Mouse (Mus musculus): ENCODE results near the gene Fabp6. TPM values are rescaled to one million over a fixed set of nuclear protein-coding genes. Genes with fewer than 3 reads are reported as not detected.

Fabp6 gene
- polyA plus RNA-seq, 1 experiment from 2014 or later = not detected

DNA sequence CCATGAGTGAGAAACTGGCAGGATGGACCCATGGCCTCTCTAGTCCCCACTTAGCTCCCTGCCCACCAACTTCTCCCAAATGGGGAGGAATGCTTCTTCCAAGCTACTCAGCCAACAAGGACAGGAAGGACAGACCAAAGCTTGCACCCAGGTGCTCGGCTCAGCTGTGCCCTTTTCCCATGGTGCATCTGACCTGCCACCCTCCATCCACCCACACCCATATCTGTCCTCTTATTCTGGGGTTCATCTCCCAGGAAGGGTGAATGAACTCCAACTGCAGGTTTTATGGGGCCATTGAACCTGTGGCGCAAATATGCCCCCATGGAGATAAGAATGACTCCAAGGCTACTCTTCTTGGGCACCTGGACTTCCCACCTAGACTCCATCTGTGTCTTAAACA, 2.9 kb upstream of the Fabp6 start:
- H3K4me3 ChIP-seq (ENCODE audit: control insufficient read depth in 1 of 2, insufficient read depth in 1 of 2, low read depth in 1 of 2, low read length in 2 of 2) = no peak overlapping the region
- no peak overlapping the region for H3K9ac ChIP-seq (ENCODE audit: low read length)
- no peaks in the 10 kb centered on the region for H3K9me3 ChIP-seq (ENCODE audit: control insufficient read depth, low read length)
- no peaks in the 10 kb centered on the region for H3K27me3 ChIP-seq (ENCODE audit: control insufficient read depth, insufficient read depth, low read length)
- peaks cover 0 to 6% of the 10 kb centered on the region in 2 experiments; a peak in 1 of 4 replicates for H3K4me1 ChIP-seq (ENCODE audit: control insufficient read depth in 2 of 2, insufficient read depth in 2 of 2, low read length in 2 of 2)
- ATAC-seq (ENCODE audit: insufficient number of reproducible peaks, insufficient read depth, low FRiP score, low read depth) = no peak
- no peaks in the 10 kb centered on the region for H3K36me3 ChIP-seq (ENCODE audit: control insufficient read depth, insufficient read depth, low read length)
- H3K4me2 ChIP-seq (ENCODE audit: low read length) = no peak overlapping the region
- WGBS = 82% methylated on average over 2 of the region's 2 CpGs
- no peak overlapping the region for H3K27ac ChIP-seq (replicated peaks in 1 of 2; ENCODE audit: control insufficient read depth in 1 of 2, insufficient read depth in 1 of 2, low read depth in 2 of 2, low read length in 2 of 2)

DNA sequence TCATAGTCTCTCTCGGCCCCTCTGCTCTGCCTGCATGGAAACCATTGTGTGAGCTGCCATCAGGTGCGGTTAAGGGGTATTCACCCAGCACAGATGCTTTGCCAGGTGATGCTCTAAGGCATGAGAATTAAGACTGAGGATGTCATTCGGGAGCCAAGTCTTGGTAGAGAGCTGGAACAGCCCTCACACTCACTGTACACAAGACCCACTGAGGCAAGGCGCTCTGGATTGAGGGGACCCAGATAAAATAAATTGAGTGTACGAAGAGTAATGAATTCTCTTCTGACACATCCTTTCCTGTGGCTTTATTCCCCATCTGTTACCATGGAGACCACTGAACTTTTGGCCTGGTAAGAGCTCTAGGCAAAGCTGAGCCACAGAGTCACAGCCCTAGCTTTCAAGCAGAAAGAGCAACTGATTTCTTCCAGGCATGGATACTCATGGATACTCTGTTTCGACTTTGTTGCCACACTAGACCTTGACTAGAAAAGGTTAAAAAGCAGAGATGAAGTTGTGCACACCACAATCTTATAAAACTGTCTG, 11.7 kb downstream of the Fabp6 start:
- no peaks in the 10 kb centered on the region for H3K27me3 ChIP-seq (ENCODE audit: control insufficient read depth, insufficient read depth, low read length)
- WGBS = 80% methylated on average over 6 of the region's 6 CpGs

DNA sequence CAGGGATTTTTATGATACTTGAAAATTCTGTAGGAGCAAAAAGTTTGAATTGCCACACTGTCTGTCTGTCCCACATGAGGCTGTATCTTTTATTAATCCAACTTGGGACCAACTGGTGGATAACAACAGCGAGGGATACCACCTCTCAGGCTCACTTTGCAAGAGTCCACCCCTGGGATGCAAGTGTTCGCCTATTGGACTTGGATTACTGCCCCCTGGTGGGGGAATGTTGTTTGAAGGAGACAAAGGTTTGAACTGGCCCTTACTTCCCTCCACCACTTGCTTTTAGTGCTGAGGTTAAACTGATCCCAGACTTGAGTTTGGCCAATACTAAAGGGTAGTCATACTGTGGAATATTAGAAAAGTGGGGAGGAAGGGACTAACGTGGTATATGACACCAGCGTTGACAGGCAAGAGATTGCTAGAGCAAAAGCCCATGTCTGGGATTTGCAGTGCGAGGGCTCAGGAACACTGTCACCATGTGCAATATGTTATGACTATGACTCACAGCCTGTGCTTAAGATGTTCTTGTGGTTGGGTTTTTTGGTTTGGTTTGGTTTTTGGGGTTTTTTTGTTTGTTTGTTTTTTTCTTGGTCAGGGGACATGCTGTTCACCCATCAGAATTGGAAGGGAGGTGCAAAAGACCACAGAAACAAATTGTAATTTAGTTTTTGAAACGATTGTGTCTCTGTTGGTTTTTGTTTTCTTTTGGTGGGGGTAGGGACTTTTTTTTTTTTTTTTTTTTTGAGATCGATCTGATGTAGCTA, 14.8 kb downstream of the Fabp6 start, which contains the start of gene 4933415A04Rik:
Gene 4933415A04Rik, plus strand, starts transcription at position 717 of the 767 bp plus-strand sequence.
- Histone ChIP-seq H3K36me3 (ENCODE audit: control insufficient read depth, insufficient read depth, low read length) (peaks cover 74% of the 10 kb centered on the region), H3K4me1 (ENCODE audit: control insufficient read depth in 2 of 2, insufficient read depth in 2 of 2, low read length in 2 of 2) (peaks cover 3% of the 10 kb centered on the region in 2 experiments; a peak in 2 of 4 replicates), H3K27ac (replicated peaks in 1 of 2; ENCODE audit: control insufficient read depth in 1 of 2, insufficient read depth in 1 of 2, low read depth in 2 of 2, low read length in 2 of 2) (peak within 1 kb of the TSS in 1 of 2 experiments; percentile 2; a peak in 2 of 4 replicates), H3K9ac (ENCODE audit: low read length) (no peak within 1 kb of the TSS), H3K4me3 (ENCODE audit: control insufficient read depth in 1 of 2, insufficient read depth in 1 of 2, low read depth in 1 of 2, low read length in 2 of 2) (no peak within 1 kb of the TSS), H3K27me3 (ENCODE audit: control insufficient read depth, insufficient read depth, low read length) (no peaks in the 10 kb centered on the region), H3K9me3 (ENCODE audit: control insufficient read depth, low read length) (no peaks in the 10 kb centered on the region), H3K4me2 (ENCODE audit: low read length) (no peak within 1 kb of the TSS)
- no peak for ATAC-seq (ENCODE audit: insufficient number of reproducible peaks, insufficient read depth, low FRiP score, low read depth)
- 59% methylated on average over 7 of the region's 7 CpGs for WGBS

More for the DNA sequence above, 11.7 kb downstream of the Fabp6 start:
- Histone ChIP-seq H3K27ac (replicated peaks in 1 of 2; ENCODE audit: control insufficient read depth in 1 of 2, insufficient read depth in 1 of 2, low read depth in 2 of 2, low read length in 2 of 2) (no peak overlapping the region), H3K36me3 (ENCODE audit: control insufficient read depth, insufficient read depth, low read length) (peaks cover 44% of the 10 kb centered on the region), H3K4me1 (ENCODE audit: control insufficient read depth in 2 of 2, insufficient read depth in 2 of 2, low read length in 2 of 2) (peaks cover 3% of the 10 kb centered on the region in 2 experiments; a peak in 2 of 4 replicates), H3K4me3 (ENCODE audit: control insufficient read depth in 1 of 2, insufficient read depth in 1 of 2, low read depth in 1 of 2, low read length in 2 of 2) (no peak overlapping the region), H3K9ac (ENCODE audit: low read length) (no peak overlapping the region), H3K4me2 (ENCODE audit: low read length) (no peak overlapping the region), H3K9me3 (ENCODE audit: control insufficient read depth, low read length) (no peaks in the 10 kb centered on the region)
- ATAC-seq (ENCODE audit: insufficient number of reproducible peaks, insufficient read depth, low FRiP score, low read depth) = no peak

DNA sequence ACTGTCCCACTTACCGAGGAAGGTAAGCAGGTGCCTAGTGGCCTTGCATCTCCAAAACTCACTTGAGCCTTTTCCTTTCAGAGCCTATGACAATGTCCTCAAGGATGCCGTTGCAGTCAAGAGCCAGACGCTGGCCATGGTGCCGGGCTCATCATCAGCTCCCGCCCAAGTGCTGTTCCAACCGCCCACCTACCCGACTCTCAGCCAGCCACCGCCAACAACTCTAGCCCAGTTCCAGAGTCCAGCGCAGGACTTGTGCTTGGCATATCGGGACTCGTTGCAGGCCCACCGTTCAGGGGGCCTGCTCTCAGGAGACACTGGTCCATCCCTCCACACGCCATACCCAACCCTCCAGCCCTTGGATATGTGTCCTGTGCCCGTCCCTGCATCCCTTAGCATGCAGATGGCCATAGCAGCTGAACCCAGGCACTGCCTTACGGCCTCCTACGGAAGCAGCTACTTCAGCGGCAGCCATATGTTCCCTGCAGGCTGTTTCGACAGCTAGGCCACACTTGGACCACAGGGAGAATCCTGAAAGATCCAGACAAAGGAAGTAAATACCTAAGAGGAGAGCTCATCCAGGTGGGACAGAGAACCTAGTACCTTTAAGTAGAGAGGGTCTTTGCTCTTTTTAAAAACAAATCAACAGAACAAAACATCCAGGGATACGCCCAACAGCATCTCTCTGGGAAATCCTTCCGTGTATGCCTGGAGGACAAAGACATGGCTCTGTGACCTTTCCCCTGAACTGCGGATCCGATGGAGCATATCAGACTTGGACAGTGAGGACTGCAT, 15.9 kb downstream of the Fabp6 start:
- peaks cover 85% of the 10 kb centered on the region for H3K36me3 ChIP-seq (ENCODE audit: control insufficient read depth, insufficient read depth, low read length)
- H3K27ac ChIP-seq (replicated peaks in 1 of 2; ENCODE audit: control insufficient read depth in 1 of 2, insufficient read depth in 1 of 2, low read depth in 2 of 2, low read length in 2 of 2) = no peak overlapping the region
- 88% methylated on average over 22 of the region's 22 CpGs for WGBS
- H3K4me2 ChIP-seq (ENCODE audit: low read length) = no peak overlapping the region
- no peak overlapping the region for H3K9ac ChIP-seq (ENCODE audit: low read length)
- no peaks in the 10 kb centered on the region for H3K27me3 ChIP-seq (ENCODE audit: control insufficient read depth, insufficient read depth, low read length)
- no peak overlapping the region for H3K4me3 ChIP-seq (ENCODE audit: control insufficient read depth in 1 of 2, insufficient read depth in 1 of 2, low read depth in 1 of 2, low read length in 2 of 2)
- no peak for ATAC-seq (ENCODE audit: insufficient number of reproducible peaks, insufficient read depth, low FRiP score, low read depth)
- H3K4me1 ChIP-seq (ENCODE audit: control insufficient read depth in 2 of 2, insufficient read depth in 2 of 2, low read length in 2 of 2) = peaks cover 3% of the 10 kb centered on the region in 2 experiments; a peak in 2 of 4 replicates
- H3K9me3 ChIP-seq (ENCODE audit: control insufficient read depth, low read length) = no peaks in the 10 kb centered on the region

DNA sequence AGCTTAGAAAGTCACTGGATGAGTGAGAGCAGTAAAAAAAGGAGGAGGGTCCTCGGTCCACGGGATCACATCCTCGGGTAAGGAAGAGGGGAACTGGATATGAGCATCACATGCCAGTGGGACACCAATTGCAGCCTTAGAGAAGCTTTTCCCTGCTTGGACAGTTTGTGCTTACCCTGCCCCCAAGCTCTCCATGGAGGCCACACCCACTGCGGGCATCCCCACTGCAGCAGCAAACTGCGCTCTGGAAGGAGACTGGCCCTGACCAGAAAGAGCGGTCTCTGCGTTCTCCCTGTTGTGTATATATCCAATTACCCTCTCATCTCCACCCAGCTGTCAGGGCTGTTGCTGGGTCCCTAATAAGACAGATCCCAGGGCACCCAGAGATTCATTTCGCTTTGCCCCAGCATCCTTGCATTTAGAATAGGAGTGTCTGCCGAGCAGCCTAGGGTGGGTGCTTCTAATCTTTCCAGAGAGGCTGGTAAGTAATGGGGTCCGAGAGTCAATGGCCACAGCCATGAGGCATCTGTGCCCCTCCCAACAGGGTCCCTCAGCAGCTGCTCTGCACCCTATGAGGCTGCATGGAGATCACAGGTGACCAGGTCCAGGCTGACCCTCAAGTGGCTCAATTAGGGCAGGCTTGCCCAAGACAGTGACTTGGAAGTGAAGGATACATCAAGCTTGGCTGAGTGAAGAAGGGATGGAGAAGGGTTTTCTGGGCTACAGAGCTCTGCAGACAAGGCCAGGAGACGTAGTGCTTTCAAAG, 23.4 kb downstream of the Fabp6 start:
- no peak overlapping the region for H3K27ac ChIP-seq (replicated peaks in 1 of 2; ENCODE audit: control insufficient read depth in 1 of 2, insufficient read depth in 1 of 2, low read depth in 2 of 2, low read length in 2 of 2)
- H3K27me3 ChIP-seq (ENCODE audit: control insufficient read depth, insufficient read depth, low read length) = no peaks in the 10 kb centered on the region
- 65% methylated on average over 11 of the region's 11 CpGs for WGBS
- no peak overlapping the region for H3K9ac ChIP-seq (ENCODE audit: low read length)
- peaks cover 48% of the 10 kb centered on the region for H3K36me3 ChIP-seq (ENCODE audit: control insufficient read depth, insufficient read depth, low read length)
- no peak overlapping the region for H3K4me3 ChIP-seq (ENCODE audit: control insufficient read depth in 1 of 2, insufficient read depth in 1 of 2, low read depth in 1 of 2, low read length in 2 of 2)
- H3K9me3 ChIP-seq (ENCODE audit: control insufficient read depth, low read length) = no peaks in the 10 kb centered on the region
- no peak overlapping the region for H3K4me2 ChIP-seq (ENCODE audit: low read length)
- ATAC-seq (ENCODE audit: insufficient number of reproducible peaks, insufficient read depth, low FRiP score, low read depth) = no peak
- H3K4me1 ChIP-seq (ENCODE audit: control insufficient read depth in 2 of 2, insufficient read depth in 2 of 2, low read length in 2 of 2) = peaks cover 9 to 12% of the 10 kb centered on the region in 2 experiments

DNA sequence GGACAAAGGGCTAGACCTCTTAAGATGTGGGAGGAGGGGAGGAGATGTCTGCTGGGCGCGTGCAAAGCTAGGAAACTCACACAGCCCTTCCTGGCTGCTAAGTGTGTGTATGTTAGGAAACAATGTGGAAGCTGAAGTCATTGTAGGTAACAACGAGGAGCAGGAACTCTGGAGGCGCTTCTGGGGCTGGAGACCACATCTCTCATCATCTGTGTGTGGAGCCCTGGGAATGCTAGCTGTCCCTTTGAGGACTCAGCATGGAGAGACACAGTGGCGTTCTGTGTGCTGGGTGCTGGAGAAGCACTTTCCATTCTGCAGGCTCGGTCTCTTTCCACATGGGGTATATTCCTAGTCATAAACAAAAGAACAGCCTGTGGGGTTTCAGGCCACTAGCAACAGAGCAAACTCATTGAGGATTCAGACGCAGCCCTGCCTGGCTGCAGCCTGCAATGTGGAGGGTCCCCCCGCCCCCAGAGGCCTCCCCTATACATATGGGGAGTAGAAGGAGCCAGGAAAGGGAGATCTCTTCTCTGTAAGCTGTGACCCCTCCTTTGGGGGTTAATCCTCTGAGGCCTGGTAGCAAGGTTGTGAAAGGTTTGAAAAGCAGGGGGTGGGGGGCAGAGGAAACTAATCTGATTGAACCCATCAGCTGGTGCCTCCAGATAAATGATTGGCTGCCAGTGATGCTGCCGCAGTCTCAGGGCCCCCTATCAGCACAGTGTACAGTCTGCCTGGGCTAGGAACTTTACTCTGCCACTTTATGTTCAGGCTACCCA, 25.8 kb downstream of the Fabp6 start:
- Histone ChIP-seq H3K9me3 (ENCODE audit: control insufficient read depth, low read length) (no peaks in the 10 kb centered on the region), H3K4me2 (ENCODE audit: low read length) (peak overlapping the region; percentile 16; the same call in 1 of the 2 replicates), H3K27ac (replicated peaks in 1 of 2; ENCODE audit: control insufficient read depth in 1 of 2, insufficient read depth in 1 of 2, low read depth in 2 of 2, low read length in 2 of 2) (peak overlapping the region; percentile 67 to 75), H3K9ac (ENCODE audit: low read length) (peak overlapping the region; percentile 59; the same call in 1 of the 2 replicates), H3K4me3 (ENCODE audit: control insufficient read depth in 1 of 2, insufficient read depth in 1 of 2, low read depth in 1 of 2, low read length in 2 of 2) (no peak overlapping the region), H3K4me1 (ENCODE audit: control insufficient read depth in 2 of 2, insufficient read depth in 2 of 2, low read length in 2 of 2) (peaks cover 20 to 30% of the 10 kb centered on the region in 2 experiments), H3K27me3 (ENCODE audit: control insufficient read depth, insufficient read depth, low read length) (no peaks in the 10 kb centered on the region), H3K36me3 (ENCODE audit: control insufficient read depth, insufficient read depth, low read length) (peaks cover 29% of the 10 kb centered on the region)
- 20% methylated on average over 9 of the region's 9 CpGs for WGBS
- peak; percentile 27; the same call in 1 of the 2 replicates for ATAC-seq (ENCODE audit: insufficient number of reproducible peaks, insufficient read depth, low FRiP score, low read depth)

All from heart, embryonic 14.5 days (tissue).